Mouse (Mus musculus): Measurements from ENCODE around the gene Bysl.

- TF ChIP-seq CTCF (IDR thresholded peaks at IDR 0.05; ENCODE audit: extremely low read depth, insufficient read depth, low read length) (0 out of 2 replicates have a peak, but pooled peaks have one; percentile 10), POLR2A (IDR thresholded peaks at IDR 0.05; ENCODE audit: extremely low read depth, insufficient read depth, low read length) (no peak)
Observed at GRCm38 (mm10) chr17:47606220-47606619, 5.1 kb downstream of the Bysl start.

Data from cortical plate, adult 2 months (tissue).